Mouse (Mus musculus) cerebellum, adult 2 months (tissue): Measurements from ENCODE around the gene Ucp2.

Source experiments
- CTCF ChIP-seq: fragments of 200-500 bp; IDR thresholded peaks from 2 replicates; pipeline ENCODE4 v1.5.1; 2011; ENCODE audit warnings: low read depth, mild to moderate bottlenecking, control low read depth, low read length, moderate library complexity, borderline replicate concordance; ENCODE audit not compliant: insufficient read depth
- POLR2A ChIP-seq: fragments of 200-500 bp; IDR thresholded peaks from 2 replicates; pipeline ENCODE4 v1.6.1; 2011; ENCODE audit warnings: low read length, control low read depth, borderline replicate concordance; ENCODE audit not compliant: insufficient read depth

DNA sequence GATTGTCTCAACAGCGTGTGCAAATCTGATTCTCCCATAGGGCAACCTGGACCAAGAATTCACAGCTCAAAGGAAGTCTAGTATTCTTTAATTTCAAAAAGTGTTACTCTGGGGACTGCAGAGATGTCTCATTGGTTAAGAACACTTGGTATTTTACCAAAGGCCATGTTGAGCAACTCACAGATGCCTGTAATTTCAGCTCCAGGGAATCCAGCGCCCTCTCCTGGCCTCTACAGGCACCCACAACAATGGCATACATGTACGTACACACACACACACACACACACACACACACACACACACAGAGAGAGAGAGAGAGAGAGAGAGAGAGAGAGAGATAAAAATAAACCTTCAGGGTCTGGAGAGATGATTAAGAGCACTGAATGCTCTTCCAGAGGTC lies 29.1 kb downstream of the Ucp2 start:
- TF ChIP-seq POLR2A (no peak), CTCF (no peak)
